Comparison of ENCODE assay signal across 18 mouse cellular contexts in the genomic region with DNA sequence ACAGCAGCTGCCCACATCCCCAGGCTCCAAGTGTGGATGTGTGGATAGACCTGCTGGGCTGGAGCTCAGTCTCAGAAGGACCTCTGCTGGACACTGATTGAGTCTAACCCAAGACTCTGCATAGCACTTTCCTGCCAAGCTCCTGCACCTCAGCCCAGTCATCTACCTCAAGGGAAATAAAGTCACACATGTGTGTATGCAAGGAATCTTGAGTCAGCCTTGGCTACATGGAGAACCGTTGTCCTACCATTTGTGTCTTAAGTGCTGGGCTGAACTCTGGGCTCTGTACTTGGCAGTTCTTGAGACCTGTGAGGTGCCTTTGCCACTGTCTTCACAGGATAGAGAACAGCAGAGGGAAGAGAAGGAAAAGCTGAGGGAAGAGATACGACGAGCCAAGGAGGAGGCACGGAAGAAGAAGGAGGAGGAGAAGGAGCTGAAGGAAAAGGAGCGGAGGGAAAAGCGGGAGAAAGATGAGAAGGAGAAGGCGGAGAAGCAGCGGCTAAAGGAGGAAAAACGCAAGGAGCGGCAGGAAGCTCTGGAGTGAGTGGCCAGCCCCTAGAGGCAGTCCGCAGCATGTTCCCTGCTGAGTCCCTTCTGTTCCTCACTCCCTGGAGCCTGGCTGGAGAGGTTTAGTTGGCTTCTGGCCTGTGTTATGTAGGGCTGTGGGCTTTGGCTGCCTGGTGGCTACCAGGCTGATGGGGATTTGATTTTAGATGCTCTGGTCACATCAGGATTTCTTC. TPM values are rescaled to one million over a fixed set of nuclear protein-coding genes. Genes with fewer than 3 reads are reported as not detected.
DNase-seq lines count a peak whose midpoint lies in the region; ATAC-seq and TF ChIP-seq lines count a peak whose summit lies in the region.
"Had no signal": no experiment of that assay in that cellular context is flagged by ENCODE, and none has a peak within 500 bp of the region (broad histone marks: within the 10 kb centered on the region; RNA-seq: fewer than 3 reads in every experiment).

No protein-coding gene starts in this region.

- no peak for ATAC-seq in kidney, postnatal 0 days (replicated peaks; ENCODE audit: low FRiP score, low read depth)
- ATAC-seq in kidney, embryonic 16.5 days (ENCODE audit: low FRiP score, low TSS enrichment): no peak
- ATAC-seq: midbrain, embryonic 13.5 days had no signal

- peak; percentile 11; the same call in 1 of the 2 replicates for TF ChIP-seq CTCF in kidney, postnatal 0 days (IDR thresholded peaks at IDR 0.05; ENCODE audit: low read depth)
- no peak for TF ChIP-seq CTCF in olfactory bulb, adult 2 months (IDR thresholded peaks at IDR 0.05; ENCODE audit: insufficient read depth, low read depth, low read length)

- peaks cover 45% of the 10 kb centered on the region for H3K36me3 ChIP-seq in kidney, postnatal 0 days (ENCODE audit: insufficient read depth, low read length)
- peaks cover 67% of the 10 kb centered on the region for H3K36me3 ChIP-seq in kidney, embryonic 16.5 days (ENCODE audit: insufficient read depth, low read length)

- 83% methylated on average over 11 of the region's 11 CpGs for WGBS in kidney, postnatal 0 days
- WGBS in kidney, embryonic 16.5 days: 84% methylated on average over 11 of the region's 11 CpGs
- WGBS in olfactory bulb, adult 2 months: 73% methylated on average over 11 of the region's 11 CpGs

- no peaks in the 10 kb centered on the region for H3K4me1 ChIP-seq in kidney, postnatal 0 days (replicated peaks; ENCODE audit: insufficient read depth, low read length)
- no peaks in the 10 kb centered on the region for H3K4me1 ChIP-seq in kidney, embryonic 16.5 days (ENCODE audit: insufficient read depth, low read length)
- H3K4me1 ChIP-seq in olfactory bulb, adult 2 months (ENCODE audit: control insufficient read depth, insufficient read depth, low read length): no peaks in the 10 kb centered on the region
- H3K4me1 ChIP-seq: limb, embryonic 15.5 days; midbrain, embryonic 13.5 days; neural tube, embryonic 13.5 days had no signal

- H3K27ac ChIP-seq in kidney, postnatal 0 days: no peak overlapping the region
- no peak overlapping the region for H3K27ac ChIP-seq in kidney, embryonic 16.5 days (ENCODE audit: low read length)
- peak overlapping the region; percentile 8; the same call in 1 of the 2 replicates for H3K27ac ChIP-seq in olfactory bulb, adult 2 months (ENCODE audit: insufficient read depth, low read depth, low read length)
- H3K27ac ChIP-seq: forebrain, embryonic 10.5 days; heart, embryonic 13.5 days; limb, embryonic 15.5 days; midbrain, embryonic 13.5 days; neural tube, embryonic 13.5 days had no signal

- no peak overlapping the region for H3K4me3 ChIP-seq in kidney, postnatal 0 days (replicated peaks; ENCODE audit: low read depth, low read length)
- no peak overlapping the region for H3K4me3 ChIP-seq in kidney, embryonic 16.5 days (ENCODE audit: low read length)
- no peak overlapping the region for H3K4me3 ChIP-seq in olfactory bulb, adult 2 months (ENCODE audit: insufficient read depth, low read depth, low read length)
- H3K4me3 ChIP-seq: forebrain, embryonic 10.5 days; heart, embryonic 13.5 days; limb, embryonic 15.5 days; midbrain, embryonic 13.5 days; neural tube, embryonic 13.5 days had no signal

- no peaks in the 10 kb centered on the region for H3K9me3 ChIP-seq in kidney, postnatal 0 days (replicated peaks; ENCODE audit: low read length)
- no peaks in the 10 kb centered on the region for H3K9me3 ChIP-seq in kidney, embryonic 16.5 days (ENCODE audit: low read length)
- H3K9me3 ChIP-seq: forebrain, embryonic 10.5 days; heart, embryonic 13.5 days; limb, embryonic 15.5 days; midbrain, embryonic 13.5 days; neural tube, embryonic 13.5 days had no signal

- H3K4me2 ChIP-seq in kidney, postnatal 0 days (ENCODE audit: low read length): no peak overlapping the region
- H3K4me2 ChIP-seq in kidney, embryonic 16.5 days (replicated peaks; ENCODE audit: low read depth, low read length): no peak overlapping the region
- H3K4me2 ChIP-seq: heart, embryonic 13.5 days; limb, embryonic 15.5 days; midbrain, embryonic 13.5 days; neural tube, embryonic 13.5 days had no signal

- no peaks in the 10 kb centered on the region for H3K27me3 ChIP-seq in kidney, postnatal 0 days (ENCODE audit: insufficient read depth, low read length)
- H3K27me3 ChIP-seq in kidney, embryonic 16.5 days (ENCODE audit: insufficient read depth, low read length): no peaks in the 10 kb centered on the region
- H3K27me3 ChIP-seq: heart, embryonic 13.5 days; limb, embryonic 15.5 days; midbrain, embryonic 13.5 days; neural tube, embryonic 13.5 days had no signal

- no peak overlapping the region for H3K9ac ChIP-seq in kidney, postnatal 0 days (ENCODE audit: low read depth, low read length)
- H3K9ac ChIP-seq in kidney, embryonic 16.5 days (replicated peaks; ENCODE audit: low read length): no peak overlapping the region
- H3K9ac ChIP-seq: heart, embryonic 13.5 days; limb, embryonic 15.5 days; liver, postnatal 0 days had no signal

- no peak for TF ChIP-seq POLR2A in olfactory bulb, adult 2 months (IDR thresholded peaks at IDR 0.05; ENCODE audit: insufficient read depth, low read depth, low read length)

- peak; percentile 91 for DNase-seq in heart, adult 11 months
- no peak for DNase-seq in heart, postnatal 4 days
- no peak for DNase-seq in kidney, postnatal 0 days (ENCODE audit: low spot score)
- peak; percentile 50 for DNase-seq in cerebellum, adult 8-10 months
- no peak for DNase-seq in right cerebral cortex, adult 18-20 months
- DNase-seq: adrenal gland, adult 2 months; heart, postnatal 36 days; kidney, postnatal 10 days; liver, postnatal 0 days; lung, postnatal 10 days; right cerebral cortex, postnatal 25 days had no signal

RNA-seq across cellular contexts. Expression of a gene that starts 17.3 kb away (rescaled TPM):
- total RNA-seq in heart, postnatal 4 days (2021): 10 to 100 TPM; 50.8 to 57.5 TPM
- polyA plus RNA-seq in kidney, postnatal 0 days (2015; fragmentation: Nextera tagmentation; extraction: Ambion mirVana): 54.4 and 56.0 TPM in 2 replicates
- polyA plus RNA-seq in kidney, embryonic 16.5 days (2015; fragmentation: Nextera tagmentation; extraction: Ambion mirVana): 46.2 and 47.2 TPM in 2 replicates
- not detected in 2 replicates for polyA plus RNA-seq in olfactory bulb, adult 2 months (2012; ENCODE audit: insufficient read depth, insufficient read length, low replicate concordance, missing spikeins)

RNA-seq across cellular contexts. Expression of a gene that starts 17.3 kb away (rescaled TPM):
- total RNA-seq in heart, postnatal 4 days (2021): 10 to 100 TPM; 13.3 to 14.8 TPM
- 11.1 and 11.2 TPM in 2 replicates for polyA plus RNA-seq in kidney, postnatal 0 days (2015; fragmentation: Nextera tagmentation; extraction: Ambion mirVana)
- 26.0 and 28.4 TPM in 2 replicates for polyA plus RNA-seq in kidney, embryonic 16.5 days (2015; fragmentation: Nextera tagmentation; extraction: Ambion mirVana)
- not detected in 2 replicates for polyA plus RNA-seq in olfactory bulb, adult 2 months (2012; ENCODE audit: insufficient read depth, insufficient read length, low replicate concordance, missing spikeins)

RNA-seq across cellular contexts. Expression of a gene that starts 21.1 kb away (rescaled TPM):
- 10 to 100 TPM; 37.8 to 38.5 TPM for total RNA-seq in heart, postnatal 4 days (2021)
- 115 and 129 TPM in 2 replicates for polyA plus RNA-seq in kidney, postnatal 0 days (2015; fragmentation: Nextera tagmentation; extraction: Ambion mirVana)
- polyA plus RNA-seq in kidney, embryonic 16.5 days (2015; fragmentation: Nextera tagmentation; extraction: Ambion mirVana): 189 and 190 TPM in 2 replicates
- polyA plus RNA-seq in olfactory bulb, adult 2 months (2012; ENCODE audit: insufficient read depth, insufficient read length, low replicate concordance, missing spikeins): not detected in 2 replicates

RNA-seq across cellular contexts. Expression of a gene that starts 21.9 kb away (rescaled TPM):
- 10 to 100 TPM; 52.8 to 55.9 TPM for total RNA-seq in heart, postnatal 4 days (2021)
- 77.5 and 85.0 TPM in 2 replicates for polyA plus RNA-seq in kidney, postnatal 0 days (2015; fragmentation: Nextera tagmentation; extraction: Ambion mirVana)
- 129 and 141 TPM in 2 replicates for polyA plus RNA-seq in kidney, embryonic 16.5 days (2015; fragmentation: Nextera tagmentation; extraction: Ambion mirVana)
- polyA plus RNA-seq in olfactory bulb, adult 2 months (2012; ENCODE audit: insufficient read depth, insufficient read length, low replicate concordance, missing spikeins): 483 TPM in 1 of 2 replicates, not detected in the other

RNA-seq across cellular contexts. Expression of a gene that starts 52.0 kb away (rescaled TPM):
- 10 to 100 TPM; 42.7 to 44.7 TPM for total RNA-seq in heart, postnatal 4 days (2021)
- polyA plus RNA-seq in kidney, postnatal 0 days (2015; fragmentation: Nextera tagmentation; extraction: Ambion mirVana): 75.6 and 83.9 TPM in 2 replicates
- 109 and 112 TPM in 2 replicates for polyA plus RNA-seq in kidney, embryonic 16.5 days (2015; fragmentation: Nextera tagmentation; extraction: Ambion mirVana)
- not detected in 2 replicates for polyA plus RNA-seq in olfactory bulb, adult 2 months (2012; ENCODE audit: insufficient read depth, insufficient read length, low replicate concordance, missing spikeins)

Comparison
In these comparisons a context has a peak if more than half of its experiments do, and no peak if none do; other contexts are left out.
1. DNase-seq: peak in heart, adult 11 months (single experiment) and cerebellum, adult 8-10 months (single experiment); none in heart, postnatal 4 days (single experiment), kidney, postnatal 0 days (single experiment) and right cerebral cortex, adult 18-20 months (single experiment).
2. RNA of a gene that starts 17.3 kb away (polyA plus RNA-seq): 26.0 to 28.4 TPM in kidney, embryonic 16.5 days and 11.1 to 11.2 TPM in kidney, postnatal 0 days; not detected in olfactory bulb, adult 2 months; every median in the first group is over 10 times any median in the second.
3. RNA of a gene that starts 21.1 kb away (polyA plus RNA-seq): 189 to 190 TPM in kidney, embryonic 16.5 days and 115 to 129 TPM in kidney, postnatal 0 days; not detected in olfactory bulb, adult 2 months; every median in the first group is over 100 times any median in the second.